Mouse (Mus musculus): ENCODE measurements around the gene Gm5269. TPM values are rescaled to one million over a fixed set of nuclear protein-coding genes. Genes with fewer than 3 reads are reported as not detected.

The Gm5269 gene
- total and polyA plus RNA-seq, 3 experiments = 2.2 TPM; not detected in 2

DNA sequence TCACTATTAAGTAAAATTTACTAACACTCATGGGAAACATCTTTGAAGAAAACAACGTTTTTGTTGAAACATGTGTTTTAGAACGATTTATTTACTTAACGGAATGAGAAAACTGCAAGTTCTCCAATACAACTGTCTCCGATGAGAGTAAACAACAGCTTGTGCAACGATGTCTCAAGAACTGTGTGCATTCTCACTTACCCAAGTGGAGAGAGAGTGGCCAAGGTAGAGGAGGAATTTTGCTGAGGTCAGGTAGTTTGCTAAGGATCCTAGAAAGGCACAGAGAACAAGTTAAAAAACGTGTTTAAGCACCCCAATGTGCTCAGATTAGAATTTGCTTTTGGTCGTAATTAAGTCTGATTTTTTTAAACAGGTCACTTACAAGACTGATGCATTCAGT is 34.4 kb upstream of the Gm5269 start:
- Histone ChIP-seq H3K4me3 (replicated peaks in 1 of 3; ENCODE audit: low read depth in 2 of 3, low read length in 2 of 3, poor library complexity in 1 of 3) (no peak overlapping the region), H3K27ac (ENCODE audit: insufficient read depth, low read depth) (no peak overlapping the region), H3K4me1 (ENCODE audit: control insufficient read depth in 1 of 2, insufficient read depth in 2 of 2) (no peaks in the 10 kb centered on the region), H3K9me3 (replicated peaks; ENCODE audit: low read length) (no peaks in the 10 kb centered on the region), H3K27me3 (replicated peaks) (no peaks in the 10 kb centered on the region), H3K36me3 (replicated peaks in 1 of 2; ENCODE audit: control insufficient read depth in 1 of 2, insufficient read depth in 1 of 2, low read length in 1 of 2) (no peaks in the 10 kb centered on the region), H3K9ac (ENCODE audit: insufficient read depth, low read depth) (no peak overlapping the region), H3K79me2 (replicated peaks; ENCODE audit: control insufficient read depth, extremely low read depth, insufficient read depth, poor library complexity, severe bottlenecking) (no peaks in the 10 kb centered on the region), H3K4me2 (ENCODE audit: insufficient read depth, low read depth, poor library complexity, severe bottlenecking) (no peak overlapping the region)
- dilution Hi-C loops (cut with MboI; ENCODE audit: extremely low pct_ligation_motif_present, extremely low pct_unique_long_range_greater_than_20kb, low sequenced_read_pairs) = no loop called here
- DNase-seq (ENCODE audit: extremely low read depth) = no peak
- TF ChIP-seq SMC3 (IDR thresholded peaks at IDR 0.05; ENCODE audit: low read depth, low read length) = no peak
- no peak for TF ChIP-seq USF2 (conservative IDR thresholded peaks at IDR 0.05; ENCODE audit: low read depth, low read length)
- no peak for TF ChIP-seq JUND (conservative IDR thresholded peaks at IDR 0.05; ENCODE audit: low read depth, low read length)
- TF ChIP-seq ZC3H11A (IDR thresholded peaks at IDR 0.05; ENCODE audit: low read depth, low read length) = no peak
- no peak for TF ChIP-seq EP300 (IDR thresholded peaks at IDR 0.05; ENCODE audit: low read length)
- TF ChIP-seq USF1 (IDR thresholded peaks at IDR 0.05; ENCODE audit: low read depth, low read length) = no peak
- TF ChIP-seq TCF12 (IDR thresholded peaks at IDR 0.05; ENCODE audit: low read depth, low read length) = no peak
- no peak for TF ChIP-seq ELF1 (IDR thresholded peaks at IDR 0.05; ENCODE audit: low read depth, low read length)
- TF ChIP-seq IRF4 (IDR thresholded peaks at IDR 0.05; ENCODE audit: low read depth, low read length) = no peak
- TF ChIP-seq E2F4 (IDR thresholded peaks at IDR 0.05; ENCODE audit: insufficient replicate concordance, low read depth, low read length) = no peak
- TF ChIP-seq BHLHE40 (IDR thresholded peaks at IDR 0.05; ENCODE audit: low read depth, low read length) = no peak
- TF ChIP-seq ZMIZ1 (IDR thresholded peaks at IDR 0.05; ENCODE audit: low read depth, low read length) = no peak
- TF ChIP-seq CHD2 (IDR thresholded peaks at IDR 0.05; ENCODE audit: low read length) = no peak
- no peak for TF ChIP-seq KAT2A (IDR thresholded peaks at IDR 0.05; ENCODE audit: insufficient replicate concordance, low read length)
- no peak for TF ChIP-seq MEF2A (IDR thresholded peaks at IDR 0.05; ENCODE audit: borderline replicate concordance, low read depth, low read length)
- TF ChIP-seq CTCF (conservative IDR thresholded peaks at IDR 0.05 in 1 of 2, IDR thresholded peaks at IDR 0.05 in 1 of 2; ENCODE audit: low read depth in 2 of 2, low read length in 2 of 2) = no peak
- no peak for TF ChIP-seq CHD1 (IDR thresholded peaks at IDR 0.05; ENCODE audit: low read depth, low read length)
- no peak for TF ChIP-seq MXI1 (IDR thresholded peaks at IDR 0.05; ENCODE audit: low read depth, low read length)
- in situ Hi-C loops (cut with MboI; ENCODE audit: low pct_ligation_motif_present, low pct_unique_long_range_greater_than_20kb, low sequenced_read_pairs) = no loop called here

DNA sequence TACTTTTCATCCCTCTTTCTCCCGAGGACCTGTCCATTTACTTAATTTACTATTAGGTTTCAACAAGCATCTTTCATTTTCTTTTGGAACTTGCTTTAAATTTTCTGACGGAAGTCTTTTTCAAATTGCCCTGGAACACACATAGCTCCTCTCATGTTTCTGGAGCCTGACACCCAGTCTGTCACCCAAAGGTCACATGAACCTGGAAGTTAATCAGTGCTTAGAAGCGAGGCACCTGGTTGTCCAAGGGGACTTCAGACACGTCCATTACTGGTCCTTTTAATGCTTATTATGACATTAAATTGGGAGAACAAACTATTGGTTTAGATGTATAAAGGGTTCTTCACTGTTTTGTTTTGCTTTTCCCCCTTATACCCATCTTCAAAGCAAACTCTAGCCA is 33.2 kb upstream of the Gm5269 start:
- Histone ChIP-seq H3K9ac (ENCODE audit: insufficient read depth, low read depth) (no peak overlapping the region), H3K27ac (ENCODE audit: insufficient read depth, low read depth) (no peak overlapping the region), H3K4me3 (replicated peaks in 1 of 3; ENCODE audit: low read depth in 2 of 3, low read length in 2 of 3, poor library complexity in 1 of 3) (no peak overlapping the region), H3K27me3 (replicated peaks) (no peaks in the 10 kb centered on the region), H3K9me3 (replicated peaks; ENCODE audit: low read length) (no peaks in the 10 kb centered on the region), H3K79me2 (replicated peaks; ENCODE audit: control insufficient read depth, extremely low read depth, insufficient read depth, poor library complexity, severe bottlenecking) (no peaks in the 10 kb centered on the region), H3K36me3 (replicated peaks in 1 of 2; ENCODE audit: control insufficient read depth in 1 of 2, insufficient read depth in 1 of 2, low read length in 1 of 2) (no peaks in the 10 kb centered on the region), H3K4me2 (ENCODE audit: insufficient read depth, low read depth, poor library complexity, severe bottlenecking) (no peak overlapping the region), H3K4me1 (ENCODE audit: control insufficient read depth in 1 of 2, insufficient read depth in 2 of 2) (no peaks in the 10 kb centered on the region)
- DNase-seq (ENCODE audit: extremely low read depth) = no peak
- in situ Hi-C loops (cut with MboI; ENCODE audit: low pct_ligation_motif_present, low pct_unique_long_range_greater_than_20kb, low sequenced_read_pairs) = no loop called here
- dilution Hi-C loops (cut with MboI; ENCODE audit: extremely low pct_ligation_motif_present, extremely low pct_unique_long_range_greater_than_20kb, low sequenced_read_pairs) = no loop called here
- no peak for TF ChIP-seq MAZ (IDR thresholded peaks at IDR 0.05; ENCODE audit: low read depth, low read length)
- no peak for TF ChIP-seq POLR2AphosphoS2 (IDR thresholded peaks at IDR 0.05; ENCODE audit: low read depth, low read length)
- no peak for TF ChIP-seq RAD21 (IDR thresholded peaks at IDR 0.05; ENCODE audit: low read depth, low read length)
- TF ChIP-seq ETS1 (conservative IDR thresholded peaks at IDR 0.05; ENCODE audit: low read depth, low read length) = no peak
- no peak for TF ChIP-seq POLR2A (IDR thresholded peaks at IDR 0.05; ENCODE audit: low read depth, low read length)
- no peak for TF ChIP-seq HCFC1 (IDR thresholded peaks at IDR 0.05; ENCODE audit: low read depth, low read length)
- TF ChIP-seq CHD1 (IDR thresholded peaks at IDR 0.05; ENCODE audit: low read depth, low read length) = no peak
- TF ChIP-seq GABPA (IDR thresholded peaks at IDR 0.05; ENCODE audit: insufficient replicate concordance, low read depth, low read length) = no peak
- TF ChIP-seq USF2 (conservative IDR thresholded peaks at IDR 0.05; ENCODE audit: low read depth, low read length) = no peak
- no peak for TF ChIP-seq UBTF (IDR thresholded peaks at IDR 0.05; ENCODE audit: low read depth, low read length)
- no peak for TF ChIP-seq ZC3H11A (IDR thresholded peaks at IDR 0.05; ENCODE audit: low read depth, low read length)

Measured in CH12.LX (cell line).